Mouse (Mus musculus) urinary bladder, adult 2 months (tissue): ENCODE measurements around the gene Nop56. TPM values are rescaled to one million over a fixed set of nuclear protein-coding genes. Genes with fewer than 3 reads are reported as not detected.

Experiments
- DNase-seq: peaks from one replicate; pipeline ENCODE4 v3.0.0; 2022; ENCODE audit warnings: low spot score
- polyA plus RNA-seq: library from polyadenylated mRNA; depleted of rRNA; stranded (reverse); fragments of >200 nt; gene quantifications from 2 replicates; pipeline ENCODE4 v1.2.3, GENCODE M21; 2012; rRNA removed

Nop56 gene
- 74.7 and 107 TPM in 2 replicates for polyA plus RNA-seq

GRCm38 (mm10) chr2:130274149-130274861, at the start of gene Nop56:
Gene Nop56, plus strand, starts transcription at chr2:130274430.
- DNase-seq, result peak; percentile 98

DNA sequence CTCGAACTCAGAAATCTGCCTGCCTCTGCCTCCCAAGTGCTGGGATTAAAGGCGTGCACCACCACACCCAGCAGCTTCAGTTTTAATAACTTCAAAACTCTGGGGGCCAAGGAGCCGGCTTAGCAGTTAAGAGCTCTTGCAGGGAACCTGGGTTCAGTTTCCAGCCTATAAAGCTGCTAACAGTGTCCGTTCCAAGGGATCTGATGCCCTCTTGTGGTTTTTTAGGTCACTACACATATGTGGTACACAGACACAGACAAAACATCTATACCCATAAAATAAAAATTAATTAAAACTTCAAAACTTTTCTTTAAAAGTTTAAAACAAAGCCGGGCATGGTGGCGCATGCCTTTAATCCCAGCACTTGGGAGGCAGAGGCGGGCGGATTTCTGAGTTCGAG, 27.3 kb upstream of the Nop56 start:
- DNase-seq, result no peak

GRCm38 (mm10) chr2:130248226-130248625, 26.0 kb upstream of the Nop56 start:
- DNase-seq, result no peak

- no peak for DNase-seq
These were observed 17.5 kb upstream of the Nop56 start for GRCm38 (mm10) chr2:130256762-130257161.

DNA sequence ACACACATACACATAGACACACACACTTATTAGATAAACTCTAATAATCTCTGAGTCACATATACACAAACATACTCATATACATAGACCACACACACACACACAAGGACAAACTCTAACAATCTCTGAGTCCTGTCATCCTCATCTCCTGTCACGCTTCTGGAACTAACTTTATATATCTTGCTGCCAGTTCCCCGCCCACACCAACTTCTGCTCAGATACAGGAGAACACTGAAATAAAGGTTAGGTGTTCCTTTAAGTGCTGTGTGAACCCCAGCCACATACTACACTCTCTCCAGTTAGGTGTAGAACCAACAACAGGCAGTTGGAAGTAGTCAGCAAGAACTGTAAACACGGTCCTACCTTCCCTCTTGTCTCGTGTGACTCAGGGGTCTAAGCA, 13.4 kb upstream of the Nop56 start:
- no peak for DNase-seq

GRCm38 (mm10) chr2:130261914-130262313, 12.3 kb upstream of the Nop56 start:
- DNase-seq, result no peak

GRCm38 (mm10) chr2:130262398-130262797, 11.8 kb upstream of the Nop56 start:
- no peak for DNase-seq

DNA sequence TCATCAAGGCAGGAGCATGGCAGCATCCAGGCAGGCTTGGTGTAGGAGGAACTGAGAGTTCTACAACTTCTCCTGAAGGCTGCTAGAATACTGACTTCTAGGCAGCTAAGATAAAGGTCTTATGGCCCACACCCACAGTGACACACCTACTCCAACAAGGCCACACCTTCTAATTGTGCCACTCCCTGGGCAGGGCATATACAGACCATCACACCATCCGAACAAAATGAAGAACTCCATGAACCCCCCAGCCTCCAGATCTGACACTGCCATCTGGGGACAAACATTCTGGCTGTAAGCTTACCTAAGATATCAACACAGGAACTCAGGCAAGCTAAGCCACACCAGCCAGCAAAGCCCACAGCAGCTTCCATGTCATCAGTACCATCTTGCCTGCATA, 8.7 kb upstream of the Nop56 start:
- DNase-seq, result no peak

DNA sequence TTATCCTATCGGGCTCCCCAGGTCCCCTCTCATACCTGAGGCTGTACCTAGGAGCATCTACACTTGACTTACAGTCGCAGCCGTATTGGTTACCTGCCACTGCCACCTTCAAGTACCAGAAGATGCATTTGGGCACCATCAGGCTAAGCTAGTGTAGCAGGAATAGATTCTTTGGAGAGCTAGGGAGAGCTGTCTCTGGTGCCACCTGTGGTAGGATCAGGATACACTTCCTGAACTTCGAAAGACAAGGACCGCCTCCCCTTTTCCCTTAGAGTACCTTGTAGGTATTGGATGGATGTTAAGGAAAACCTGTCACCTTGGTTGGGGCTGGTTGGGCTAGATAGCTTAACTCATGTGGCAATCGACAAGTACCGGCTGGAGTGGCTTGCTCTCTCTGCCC, 6.2 kb upstream of the Nop56 start:
- no peak for DNase-seq

DNA sequence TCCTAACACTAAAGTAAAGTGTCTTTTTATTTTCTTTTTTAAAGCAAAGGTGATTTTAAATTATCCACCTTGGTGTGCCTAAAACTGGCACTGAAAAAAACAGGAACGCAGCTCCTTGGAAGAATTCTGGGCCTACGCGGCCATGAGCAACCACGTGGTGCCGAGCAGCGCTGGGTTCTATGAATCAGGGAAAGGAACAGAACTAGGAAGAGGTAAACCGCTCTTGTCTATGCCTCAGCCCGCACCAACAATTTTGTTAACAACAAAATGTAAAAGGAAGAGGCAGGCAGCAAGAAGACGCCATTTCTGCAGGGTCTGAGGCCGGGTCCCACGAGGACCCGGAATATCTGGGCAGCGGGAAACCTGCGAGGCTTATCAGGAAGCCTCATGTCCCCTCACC, 498 bp upstream of the Nop56 start:
- DNase-seq, result no peak

DNA sequence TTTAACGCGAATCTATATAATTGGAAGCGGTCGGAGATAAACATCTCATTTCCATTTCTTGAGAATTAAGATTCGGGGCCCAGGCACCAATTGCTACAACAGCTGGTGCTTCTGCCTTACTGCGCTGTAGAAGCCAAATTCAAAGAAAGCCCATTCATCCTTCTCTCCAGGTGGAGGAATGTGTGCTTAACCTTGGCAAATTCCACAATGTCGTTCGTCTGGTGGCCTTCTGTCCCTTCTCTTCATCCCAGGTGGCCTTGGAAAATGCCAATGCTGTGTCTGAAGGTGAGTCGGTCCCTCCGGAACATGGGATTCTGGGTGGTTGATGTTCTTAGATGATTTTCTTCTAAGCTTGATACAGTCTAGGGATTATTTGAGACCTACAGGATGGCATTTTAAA, 632 bp downstream of the Nop56 start:
- no peak for DNase-seq

DNA sequence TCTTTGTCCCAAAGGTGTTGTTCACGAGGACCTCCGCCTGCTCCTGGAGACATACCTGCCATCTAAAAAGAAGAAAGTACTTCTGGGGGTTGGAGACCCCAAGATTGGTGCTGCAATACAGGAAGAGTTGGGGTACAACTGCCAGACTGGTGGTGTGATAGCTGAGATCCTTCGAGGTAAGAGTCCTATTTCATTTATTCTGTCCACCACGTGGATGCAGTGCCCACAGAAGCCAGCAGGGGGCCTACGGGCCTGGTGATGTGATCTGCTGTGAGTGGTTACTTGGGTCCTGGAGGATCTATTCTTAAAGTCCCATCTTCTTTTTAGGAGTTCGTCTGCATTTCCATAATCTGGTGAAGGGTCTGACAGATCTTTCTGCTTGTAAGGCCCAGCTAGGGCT, 1.4 kb downstream of the Nop56 start:
- DNase-seq, result no peak

DNA sequence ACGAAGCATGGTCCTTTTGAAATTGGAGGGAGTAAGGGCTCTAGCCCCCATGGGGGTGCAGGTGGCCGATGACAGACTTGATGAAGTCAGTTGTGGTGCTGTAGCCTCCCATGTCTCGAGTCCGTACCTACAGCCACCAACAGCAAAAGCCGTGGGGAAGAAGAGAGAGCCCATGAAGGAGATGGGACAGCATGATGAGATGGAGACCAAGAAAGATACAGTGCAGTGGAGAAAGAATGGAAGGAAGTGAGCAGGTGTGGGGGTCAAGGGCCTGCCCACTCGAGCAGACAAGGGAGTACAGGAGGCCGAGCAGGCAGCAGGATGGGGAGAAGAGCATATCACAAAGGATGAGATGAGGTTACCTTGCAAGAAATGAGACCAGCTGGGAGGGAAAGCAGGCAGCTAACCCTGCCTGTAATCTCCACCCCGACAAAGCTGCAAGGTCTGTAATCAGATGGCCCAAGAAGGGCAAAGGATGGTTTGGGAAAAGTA, 5.4 kb downstream of the Nop56 start:
- DNase-seq, result no peak

DNA sequence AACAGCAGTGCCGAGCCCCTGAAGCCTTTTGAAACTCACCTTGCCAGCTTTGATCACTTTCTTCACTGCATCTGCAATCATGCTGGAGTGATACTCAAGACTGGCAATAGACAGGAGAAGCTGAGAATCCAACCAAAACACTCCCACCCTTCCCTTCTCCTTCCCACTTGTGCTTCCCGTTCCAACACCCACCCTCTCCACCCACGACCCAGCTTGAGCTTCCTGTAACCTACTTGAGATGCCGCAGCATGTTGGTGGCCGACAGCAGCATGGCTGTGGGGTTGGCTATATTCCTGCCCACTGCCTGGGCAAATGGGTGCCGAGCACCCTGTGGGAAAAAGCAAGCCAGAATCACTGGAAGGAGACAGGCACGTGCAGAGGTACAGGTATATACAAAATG, 6.0 kb downstream of the Nop56 start:
- no peak for DNase-seq

DNA sequence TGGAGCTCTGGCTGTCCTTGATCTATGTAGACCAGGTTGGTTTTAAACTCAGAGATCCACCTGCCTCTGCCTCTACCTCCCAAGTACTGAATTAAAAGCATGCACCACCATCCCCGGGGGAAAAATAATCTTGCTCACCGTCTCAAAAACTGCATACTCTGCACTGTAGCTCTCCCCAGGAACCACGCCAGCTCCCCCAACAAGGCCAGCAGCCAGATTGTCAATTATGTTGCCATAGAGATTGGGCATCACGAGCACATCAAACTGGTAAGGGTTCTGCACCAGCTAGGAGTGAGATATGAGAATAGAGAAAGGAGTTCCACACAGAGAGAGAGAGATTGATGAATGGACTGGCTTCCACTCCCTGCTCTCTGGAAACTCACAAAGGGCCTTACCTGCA, 6.6 kb downstream of the Nop56 start:
- no peak for DNase-seq

DNA sequence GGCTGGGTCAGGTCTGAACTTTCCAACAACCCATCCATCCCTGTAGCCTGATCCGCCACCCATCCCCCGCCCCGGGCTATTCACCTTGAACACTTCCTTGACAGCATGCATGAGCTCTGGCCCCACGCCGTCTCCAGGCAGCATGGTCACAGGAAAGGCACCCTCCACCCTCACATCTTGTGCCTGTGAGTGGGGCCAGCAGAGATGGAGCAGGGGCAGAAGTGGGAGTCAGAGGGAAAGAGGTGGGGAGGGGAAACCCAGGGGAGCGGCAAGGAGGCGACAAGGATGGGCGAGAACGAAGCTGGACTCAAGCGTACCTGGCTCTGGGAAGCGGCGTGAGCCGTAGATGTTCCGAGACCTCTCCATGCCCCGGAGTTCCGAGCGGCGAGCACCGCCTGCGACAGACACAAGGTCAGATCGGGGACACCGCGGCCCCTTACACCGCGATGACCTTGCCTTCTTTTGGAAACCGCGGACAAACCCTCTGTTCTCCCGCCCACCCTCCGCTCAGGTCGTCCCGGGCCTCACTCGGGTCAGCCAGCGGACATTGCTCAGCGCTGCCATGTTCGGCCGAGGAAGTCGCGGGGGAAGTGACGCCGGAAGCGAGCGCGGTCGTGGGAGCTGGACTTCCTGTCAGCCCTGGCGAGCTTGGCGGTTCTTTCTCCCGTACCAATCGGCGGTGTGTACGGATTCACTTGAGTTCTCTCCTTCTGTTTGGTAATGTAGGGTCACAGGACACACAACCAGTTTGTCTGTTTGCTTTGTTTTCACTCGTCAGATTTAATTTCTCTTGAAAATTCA, 9.8 kb downstream of the Nop56 start, which contains the start of gene Idh3b:
TSS of gene Idh3b (minus strand) at position 694 of the 801 bp plus-strand sequence.
- DNase-seq, result peak; percentile 78

DNA sequence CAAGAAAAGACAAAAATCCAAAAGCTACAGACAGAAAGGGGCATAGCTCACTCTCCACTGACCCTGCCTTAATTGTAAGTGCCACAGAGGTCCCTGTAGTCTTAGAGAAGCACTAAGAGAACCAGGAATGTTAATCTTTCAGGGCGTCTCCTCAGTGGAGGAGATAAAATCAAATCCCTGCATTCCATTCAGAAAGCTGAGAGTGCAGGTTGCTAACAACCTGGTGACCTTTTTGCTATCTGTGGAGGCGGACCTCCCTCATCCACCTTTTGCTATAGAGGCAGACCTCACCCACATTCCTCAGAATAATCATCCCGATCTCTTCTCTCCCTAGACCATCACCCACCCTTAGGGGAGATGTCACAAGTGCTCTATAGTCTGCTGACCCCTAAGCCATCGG, 14.9 kb downstream of the Nop56 start:
- DNase-seq, result no peak

GRCm38 (mm10) chr2:130291434-130291833, 17.2 kb downstream of the Nop56 start:
- no peak for DNase-seq

DNA sequence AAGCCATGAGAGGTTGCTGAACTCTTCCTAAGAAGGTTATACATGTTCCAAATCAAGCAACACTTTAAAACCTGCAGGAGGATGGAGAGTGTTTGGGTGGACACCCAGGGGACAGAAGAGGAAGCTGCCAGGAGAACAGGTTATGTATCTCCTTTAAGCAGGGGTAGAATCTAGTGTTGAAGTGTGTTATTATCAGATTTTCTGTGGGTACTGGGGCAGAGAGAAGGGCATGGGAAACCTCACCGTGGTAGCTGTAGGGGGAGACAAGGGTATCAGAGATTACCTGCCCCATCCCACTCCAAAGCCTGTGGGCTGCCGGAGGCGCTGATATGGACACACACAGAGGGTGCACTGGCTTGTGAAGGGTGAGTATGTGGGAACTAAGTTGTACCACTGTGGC, 18.8 kb downstream of the Nop56 start:
- DNase-seq, result no peak

DNA sequence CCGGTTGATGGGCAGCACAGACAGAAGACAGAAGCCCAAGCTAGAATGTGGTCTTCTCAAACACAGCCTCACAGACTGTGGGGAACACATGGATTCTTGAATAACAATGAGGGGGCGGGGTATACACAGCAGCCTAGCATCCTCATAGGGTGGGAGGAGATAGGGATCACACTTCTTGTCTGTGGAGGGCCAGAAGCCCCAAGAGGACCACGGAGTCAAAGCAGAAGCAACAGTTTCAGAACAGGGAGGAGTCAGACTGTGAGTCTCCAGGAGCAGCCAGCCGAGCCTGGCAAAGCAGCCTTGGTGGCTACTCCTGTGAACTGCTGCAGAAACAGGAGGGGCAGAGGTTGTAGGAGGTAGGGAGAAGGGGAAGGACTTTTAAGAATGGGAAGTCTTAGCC, 19.3 kb downstream of the Nop56 start:
- DNase-seq, result no peak

DNA sequence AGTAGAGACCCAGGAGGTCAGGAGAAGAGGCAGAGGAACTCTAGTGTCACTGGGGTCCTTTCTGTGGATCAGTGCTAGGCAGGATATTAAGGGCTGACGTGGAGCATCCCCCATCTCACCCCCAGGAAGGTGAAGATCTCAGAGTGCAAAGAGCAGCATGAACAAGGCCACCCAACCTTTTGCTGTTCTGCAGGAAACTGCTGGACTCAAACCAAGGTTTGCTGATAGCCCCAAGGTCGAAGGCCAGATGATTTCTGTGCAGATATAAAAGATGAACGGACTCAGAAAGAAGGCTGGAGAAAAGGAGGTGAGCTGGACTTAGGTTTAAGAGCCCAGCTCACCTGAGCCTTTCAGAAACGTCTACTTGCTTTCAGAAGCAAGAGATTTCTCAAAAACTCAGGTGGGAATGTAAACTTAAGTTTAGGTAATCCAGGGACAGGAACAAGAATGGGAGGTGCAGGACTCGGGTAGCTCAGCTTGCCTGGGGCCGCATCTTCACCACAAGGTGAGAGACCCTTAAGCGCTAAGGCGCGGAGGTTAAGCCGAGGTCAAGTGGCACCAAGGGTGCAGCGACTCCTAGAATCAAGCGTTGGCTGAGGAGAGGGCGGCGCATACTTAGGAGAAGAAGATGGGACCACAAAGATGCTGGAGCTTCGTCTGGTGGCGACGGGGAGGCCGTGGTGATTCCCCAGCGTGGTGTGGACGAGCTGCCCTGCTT, 20.1 kb downstream of the Nop56 start:
- no peak for DNase-seq

DNA sequence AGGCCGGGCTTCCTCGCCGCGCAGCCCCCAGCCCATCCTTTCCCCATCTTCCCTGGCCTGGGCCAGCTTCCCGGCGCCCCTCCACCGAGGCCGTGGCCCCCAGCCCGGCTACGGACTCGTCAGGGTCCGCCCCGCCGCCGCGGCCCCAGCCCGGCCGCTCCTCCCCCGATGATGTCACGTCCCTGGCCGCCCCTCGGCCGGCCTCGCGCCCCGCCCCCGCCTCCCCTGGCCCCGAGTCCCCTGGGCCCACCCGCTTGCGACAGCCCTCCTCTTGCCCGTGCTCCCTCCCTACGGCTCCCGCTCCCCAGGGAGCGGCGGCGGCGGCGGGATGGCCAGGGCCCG, 20.7 kb downstream of the Nop56 start, which contains the start of gene Ebf4:
TSS of gene Ebf4 (plus strand) at position 234 of the 342 bp plus-strand sequence.
- no peak for DNase-seq
